8 mouse cellular contexts compared by ENCODE assay signal in the genomic region with DNA sequence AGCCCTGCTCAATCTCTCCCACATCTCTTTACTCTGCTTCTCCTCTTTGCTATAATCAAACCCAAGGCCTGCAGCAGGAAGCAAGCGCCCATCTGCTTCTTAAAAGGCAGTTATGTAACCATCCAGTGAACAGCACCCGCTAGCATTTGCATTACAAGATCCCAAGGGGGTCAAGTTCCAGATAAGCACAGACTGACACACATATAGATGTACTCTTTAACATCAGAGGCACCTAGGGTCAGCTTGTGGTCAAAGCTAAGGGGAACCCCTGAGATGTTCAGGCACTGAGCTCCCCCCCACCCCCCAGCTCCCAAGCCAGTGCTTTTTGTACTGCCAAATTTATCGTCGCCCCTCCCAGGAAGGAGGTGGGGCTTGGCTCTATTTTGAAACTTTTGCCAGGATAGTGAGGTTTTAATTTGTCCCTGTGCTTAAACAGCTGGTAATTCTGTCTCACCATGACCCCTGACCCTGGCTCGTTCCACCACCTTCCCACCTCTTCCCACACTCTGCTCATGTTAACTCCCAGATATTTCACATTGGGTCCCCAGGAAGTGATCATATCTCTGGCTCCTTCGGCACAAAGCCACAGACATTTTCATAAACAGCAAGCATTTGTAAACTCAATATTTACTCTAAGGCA. TPM values are rescaled to one million over a fixed set of nuclear protein-coding genes. Genes with fewer than 3 reads are reported as not detected.
DNase-seq lines count a peak whose midpoint lies in the region; ATAC-seq lines count a peak whose summit lies in the region.

No protein-coding gene starts in this region.

- no peaks in the 10 kb centered on the region for H3K9me3 ChIP-seq in embryonic facial prominence, embryonic 15.5 days (replicated peaks)
- H3K9me3 ChIP-seq in neural tube, embryonic 15.5 days (replicated peaks), result no peaks in the 10 kb centered on the region

- no peak overlapping the region for H3K4me2 ChIP-seq in embryonic facial prominence, embryonic 15.5 days (replicated peaks)
- H3K4me2 ChIP-seq in neural tube, embryonic 15.5 days, result no peak overlapping the region

- peak overlapping the region; percentile 4; the same call in 1 of the 2 replicates for H3K27ac ChIP-seq in embryonic facial prominence, embryonic 15.5 days (replicated peaks)
- no peak overlapping the region for H3K27ac ChIP-seq in neural tube, embryonic 15.5 days (replicated peaks)

- H3K27me3 ChIP-seq in embryonic facial prominence, embryonic 15.5 days, result no peaks in the 10 kb centered on the region
- H3K27me3 ChIP-seq in neural tube, embryonic 15.5 days (replicated peaks), result no peaks in the 10 kb centered on the region

- H3K9ac ChIP-seq in embryonic facial prominence, embryonic 15.5 days, result no peak overlapping the region
- H3K9ac ChIP-seq in neural tube, embryonic 15.5 days (replicated peaks), result no peak overlapping the region

- 57% methylated on average over 6 of the region's 6 CpGs for WGBS in embryonic facial prominence, embryonic 15.5 days
- WGBS in neural tube, embryonic 15.5 days, result 82% methylated on average over 6 of the region's 6 CpGs

- H3K4me1 ChIP-seq in embryonic facial prominence, embryonic 15.5 days, result peaks cover 25% of the 10 kb centered on the region
- peaks cover 10% of the 10 kb centered on the region for H3K4me1 ChIP-seq in neural tube, embryonic 15.5 days

- H3K4me3 ChIP-seq in embryonic facial prominence, embryonic 15.5 days (replicated peaks), result no peak overlapping the region
- H3K4me3 ChIP-seq in neural tube, embryonic 15.5 days (replicated peaks), result no peak overlapping the region

- no peak for ATAC-seq in embryonic facial prominence, embryonic 15.5 days (ENCODE audit: insufficient number of reproducible peaks, low FRiP score, low TSS enrichment, low read depth)
- no peak for ATAC-seq in neural tube, embryonic 15.5 days (ENCODE audit: low FRiP score)

- peak; percentile 28 for DNase-seq in ovary, postnatal 36 days (ENCODE audit: low spot score)
- no peak for DNase-seq in ovary, postnatal 10 days (ENCODE audit: low spot score)
- peak; percentile 44 for DNase-seq in kidney, postnatal 14 days
- peak; percentile 83 to 90 for DNase-seq in lung, adult 18-20 months
- DNase-seq in spleen, adult 18-20 months, result peak; percentile 46 to 57
- DNase-seq in cerebellum, postnatal 4 days (ENCODE audit: low spot score in 2 of 2), result no peak

- no peaks in the 10 kb centered on the region for H3K36me3 ChIP-seq in embryonic facial prominence, embryonic 15.5 days
- no peaks in the 10 kb centered on the region for H3K36me3 ChIP-seq in neural tube, embryonic 15.5 days

RNA-seq across cellular contexts. Expression of a gene that starts 7.1 kb away (rescaled TPM):
- polyA plus RNA-seq in embryonic facial prominence, embryonic 15.5 days (2015; fragmentation: Nextera tagmentation; extraction: Ambion mirVana), result 212 and 219 TPM in 2 replicates
- polyA plus RNA-seq in neural tube, embryonic 15.5 days (2015; fragmentation: Nextera tagmentation; extraction: Ambion mirVana), result 131 and 148 TPM in 2 replicates

RNA-seq across cellular contexts. Expression of a gene that starts 32.2 kb away (rescaled TPM):
- polyA plus RNA-seq in embryonic facial prominence, embryonic 15.5 days (2015; fragmentation: Nextera tagmentation; extraction: Ambion mirVana), result 2.0 and 2.4 TPM in 2 replicates
- 1.7 and 1.8 TPM in 2 replicates for polyA plus RNA-seq in neural tube, embryonic 15.5 days (2015; fragmentation: Nextera tagmentation; extraction: Ambion mirVana)

RNA-seq across cellular contexts. Expression of a gene that starts 40.8 kb away (rescaled TPM):
- 49.3 and 52.0 TPM in 2 replicates for polyA plus RNA-seq in embryonic facial prominence, embryonic 15.5 days (2015; fragmentation: Nextera tagmentation; extraction: Ambion mirVana)
- 65.4 and 65.5 TPM in 2 replicates for polyA plus RNA-seq in neural tube, embryonic 15.5 days (2015; fragmentation: Nextera tagmentation; extraction: Ambion mirVana)

RNA-seq across cellular contexts. Expression of a gene that starts 41.2 kb away (rescaled TPM):
- 1.4 and 1.9 TPM in 2 replicates for polyA plus RNA-seq in embryonic facial prominence, embryonic 15.5 days (2015; fragmentation: Nextera tagmentation; extraction: Ambion mirVana)
- polyA plus RNA-seq in neural tube, embryonic 15.5 days (2015; fragmentation: Nextera tagmentation; extraction: Ambion mirVana), result 3.7 and 4.6 TPM in 2 replicates

RNA-seq across cellular contexts. Expression of a gene that starts 41.2 kb away (rescaled TPM):
- polyA plus RNA-seq in embryonic facial prominence, embryonic 15.5 days (2015; fragmentation: Nextera tagmentation; extraction: Ambion mirVana), result 0.58 TPM in 1 of 2 replicates, not detected in the other
- not detected in 2 replicates for polyA plus RNA-seq in neural tube, embryonic 15.5 days (2015; fragmentation: Nextera tagmentation; extraction: Ambion mirVana)

Comparison
In these comparisons a context has a peak if more than half of its experiments do, and no peak if none do; other contexts are left out.
1. DNase-seq: peak in ovary, postnatal 36 days (single experiment), kidney, postnatal 14 days (single experiment), lung, adult 18-20 months (2 of 2) and spleen, adult 18-20 months (2 of 2); none in ovary, postnatal 10 days (single experiment) and cerebellum, postnatal 4 days (0 of 2).